Mouse (Mus musculus) lung, adult 2 months (tissue): ENCODE data around the gene Fkbp6. TPM values are rescaled to one million over a fixed set of nuclear protein-coding genes. Genes with fewer than 3 reads are reported as not detected.
"Not testable (repeated sequence)": the region's sequence is repeated elsewhere in the genome, so short reads cannot be mapped to it uniquely, and the experiment has no call there.

Source experiments
- DNase-seq: peaks from one replicate; pipeline ENCODE4 v3.0.0; 2022
- H3K4me1 ChIP-seq: fragments of 200-500 bp; 2 replicates; pipeline ENCODE4 v1.6.1; 2011; ENCODE audit warnings: low read length; ENCODE audit not compliant: control insufficient read depth, insufficient read depth
- H3K4me3 ChIP-seq: fragments of 200-500 bp; replicated peaks from 2 replicates; pipeline ENCODE3; 2011; ENCODE audit warnings: low read depth, mild to moderate bottlenecking, control low read depth, low read length; ENCODE audit errors: extremely low read depth
- CTCF ChIP-seq: fragments of 200-500 bp; IDR thresholded peaks from 2 replicates; pipeline ENCODE4 v1.5.1; 2011; ENCODE audit warnings: mild to moderate bottlenecking, low read length, control low read depth; ENCODE audit not compliant: insufficient read depth
- POLR2A ChIP-seq: fragments of 200-500 bp; IDR thresholded peaks from 2 replicates; pipeline ENCODE4 v1.6.1; 2011; ENCODE audit warnings: low read depth, mild to moderate bottlenecking, control low read depth, low read length, borderline replicate concordance; ENCODE audit errors: extremely low read depth
- WGBS: fragments of 180-500 bp; shearing (Covaris S2); methylation state at CpG from one replicate; pipeline ENCODE4 v1.1.7; 2018; 5-methylcytosine and 5-hydroxymethylcytosine counted together
- polyA plus RNA-seq: library from polyadenylated mRNA; depleted of rRNA; stranded (reverse); fragments of >200 nt; gene quantifications from 2 replicates; pipeline ENCODE4 v1.2.3, GENCODE M21; 2012

The Fkbp6 gene
- polyA plus RNA-seq, 1 experiment, result not detected

DNA sequence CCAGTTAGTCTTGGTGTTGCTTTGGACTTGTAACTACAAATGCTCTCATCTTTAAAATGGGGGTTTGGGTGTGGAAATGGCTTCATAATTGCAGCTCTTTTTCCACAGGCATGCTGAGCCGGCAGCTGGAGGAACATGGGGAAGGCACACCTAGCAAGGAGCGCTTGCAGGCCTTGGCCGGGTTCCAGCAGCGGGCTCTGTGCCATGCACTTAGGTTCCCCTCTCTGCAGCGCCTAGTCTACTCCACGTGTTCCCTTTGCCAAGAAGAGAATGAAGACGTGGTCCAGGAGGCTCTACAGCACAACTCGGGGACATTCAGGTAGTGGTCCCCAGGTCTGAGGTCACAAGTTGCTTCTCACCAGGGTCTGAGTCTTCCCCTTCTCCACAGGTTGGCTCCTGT, 25.3 kb upstream of the Fkbp6 start:
- Histone ChIP-seq H3K4me3 (no peak overlapping the region), H3K4me1 (peaks cover 3% of the 10 kb centered on the region; the same call in 1 of the 2 replicates)
- TF ChIP-seq POLR2A (no peak), CTCF (no peak)
- DNase-seq, result no peak
- 40% methylated on average over 8 of the region's 8 CpGs for WGBS

DNA sequence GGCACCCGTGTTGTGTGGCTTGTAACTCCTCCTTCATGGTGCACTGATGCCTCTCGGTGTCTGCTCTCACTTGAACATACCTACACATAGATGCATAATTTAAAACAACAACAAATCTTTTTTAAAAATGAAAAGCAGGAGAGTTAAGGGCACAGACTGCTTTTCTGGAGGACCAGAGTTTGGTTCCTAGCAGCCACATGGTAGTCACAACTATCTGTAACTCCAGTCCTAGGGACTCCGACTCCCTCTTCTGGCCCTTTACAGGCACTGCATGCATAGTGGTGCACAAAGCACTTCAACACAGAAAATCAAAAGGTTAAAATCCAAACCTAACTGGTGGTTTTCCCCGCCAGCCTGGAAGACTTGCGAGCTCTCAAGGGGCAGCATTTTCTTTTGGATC, 23.8 kb upstream of the Fkbp6 start:
- 98% methylated on average over 5 of the region's 5 CpGs for WGBS
- H3K4me1 ChIP-seq, result peaks cover 3% of the 10 kb centered on the region; the same call in 1 of the 2 replicates
- no peak for DNase-seq
- H3K4me3 ChIP-seq, result no peak overlapping the region
- TF ChIP-seq POLR2A (no peak), CTCF (no peak)

DNA sequence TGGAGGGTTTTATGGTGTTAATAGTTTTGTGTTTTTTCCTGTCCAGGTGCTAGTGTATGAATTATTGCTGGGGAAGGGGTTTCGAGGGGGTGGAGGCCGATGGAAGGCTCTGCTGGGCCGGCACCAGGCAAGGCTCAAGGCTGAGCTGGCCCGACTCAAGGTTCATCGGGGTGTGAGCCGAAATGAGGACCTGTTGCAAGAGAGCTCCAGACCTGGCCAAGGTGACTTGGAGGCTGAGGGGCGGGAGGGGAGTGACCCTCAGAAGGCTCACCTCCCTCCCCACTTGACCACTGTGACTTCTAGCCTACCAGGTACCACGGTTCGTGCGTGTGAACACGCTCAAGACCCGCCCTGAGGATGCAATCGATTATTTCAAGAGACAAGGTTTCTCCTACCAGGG, 21.4 kb upstream of the Fkbp6 start:
- TF ChIP-seq POLR2A, result no peak
- no peak for TF ChIP-seq CTCF
- WGBS, result 93% methylated on average over 13 of the region's 13 CpGs
- peaks cover 3% of the 10 kb centered on the region; the same call in 1 of the 2 replicates for H3K4me1 ChIP-seq
- no peak overlapping the region for H3K4me3 ChIP-seq
- DNase-seq, result no peak

DNA sequence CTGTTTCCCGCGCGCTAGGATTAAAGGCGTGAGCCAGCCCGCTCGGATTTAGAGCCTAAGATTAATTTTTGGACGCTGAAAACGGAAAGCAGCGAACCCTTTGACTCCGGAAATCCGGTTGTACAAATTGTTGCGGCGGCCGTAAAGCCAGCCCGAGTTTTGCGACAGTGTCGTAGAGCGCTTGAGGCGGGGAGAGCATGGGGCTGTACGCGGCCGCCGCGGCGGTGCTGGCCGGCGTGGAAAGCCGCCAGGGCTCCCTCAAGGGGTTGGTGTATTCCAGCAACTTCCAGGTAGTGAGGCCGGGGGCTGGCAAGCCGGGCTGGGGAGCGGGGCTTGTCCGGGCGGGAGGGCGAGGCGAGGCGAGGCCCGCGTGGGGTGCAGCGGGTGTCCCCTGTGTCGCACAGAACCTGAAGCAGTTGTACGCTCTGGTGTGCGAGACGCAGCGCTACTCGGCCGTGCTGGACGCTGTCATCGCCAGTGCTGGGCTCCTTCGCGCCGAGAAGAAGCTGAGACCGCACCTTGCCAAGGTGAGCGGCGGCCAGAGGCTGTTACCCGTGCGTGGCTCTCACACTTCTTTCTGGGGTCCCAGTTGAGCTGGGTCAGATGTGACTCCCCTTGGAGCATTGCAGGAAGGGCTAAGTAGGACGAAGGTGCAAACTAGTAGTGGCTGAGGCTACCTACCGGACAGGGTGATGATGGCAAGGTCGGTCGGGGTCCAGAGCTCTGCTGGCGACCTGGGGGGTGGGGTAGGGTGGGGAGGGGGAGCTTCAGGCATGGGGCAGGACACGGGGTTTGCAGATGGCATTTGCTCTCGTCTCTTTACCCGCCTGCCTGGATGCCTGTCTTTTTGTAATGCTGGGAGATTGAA, 20.2 kb upstream of the Fkbp6 start, which contains the start of gene Nsun5:
TSS of gene Nsun5 (plus strand) at position 167 of the 868 bp plus-strand sequence.
- DNase-seq, result peak; percentile 94
- Histone ChIP-seq H3K4me1 (peaks cover 3% of the 10 kb centered on the region; the same call in 1 of the 2 replicates), H3K4me3 (peak within 1 kb of the TSS; percentile 74)
- TF ChIP-seq POLR2A, result peak; percentile 55; the same call in 1 of the 2 replicates
- TF ChIP-seq CTCF, result no peak
- WGBS, result under 1% methylated on average over 64 of the region's 64 CpGs

DNA sequence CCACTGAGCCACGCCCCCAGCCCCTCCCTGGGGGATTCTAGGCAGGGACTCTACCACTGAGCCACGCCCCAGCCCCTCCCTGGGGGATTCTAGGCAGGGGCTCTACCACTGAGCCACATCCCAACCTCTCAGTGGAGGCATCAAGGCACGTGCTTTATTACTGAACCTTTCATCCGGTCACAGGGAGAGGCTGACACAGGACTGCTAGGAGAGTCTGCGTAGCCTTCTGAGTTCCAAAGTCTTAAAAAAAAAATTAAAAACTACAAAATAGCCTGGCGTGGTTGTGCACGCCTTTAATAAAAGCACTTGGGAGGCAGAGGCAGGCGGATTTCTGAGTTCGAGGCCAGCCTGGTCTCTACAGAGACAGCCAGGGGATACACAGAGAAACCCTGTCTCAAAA, 19.4 kb upstream of the Fkbp6 start:
- not testable (repeated sequence) for DNase-seq, H3K4me1 ChIP-seq, H3K4me3 ChIP-seq
- WGBS, result 60% methylated on average over 9 of the region's 9 CpGs

DNA sequence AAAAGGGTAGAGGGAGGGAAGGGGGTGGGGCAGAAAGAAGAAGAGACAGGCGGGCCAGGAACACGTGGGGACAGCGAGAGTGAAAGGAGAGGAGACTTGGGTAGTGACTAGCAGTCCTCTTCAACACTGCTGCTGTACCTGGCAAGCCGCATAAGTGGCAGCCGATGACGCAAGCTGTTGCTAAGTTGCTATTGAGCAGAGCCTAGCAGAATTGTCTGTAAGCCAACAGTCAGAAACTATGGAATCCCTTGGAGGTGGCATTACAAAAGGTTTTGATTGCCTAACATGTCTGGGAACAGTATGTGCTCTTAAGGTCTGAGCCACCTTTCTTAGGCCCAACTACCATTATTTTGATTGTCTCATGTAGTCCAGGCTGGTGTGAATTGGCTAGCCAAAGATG, 18.5 kb upstream of the Fkbp6 start:
- H3K4me3 ChIP-seq, result no peak overlapping the region
- TF ChIP-seq POLR2A (no peak), CTCF (no peak)
- WGBS, result 75% methylated on average over 6 of the region's 6 CpGs
- no peak for DNase-seq
- H3K4me1 ChIP-seq, result peaks cover 3% of the 10 kb centered on the region; the same call in 1 of the 2 replicates

DNA sequence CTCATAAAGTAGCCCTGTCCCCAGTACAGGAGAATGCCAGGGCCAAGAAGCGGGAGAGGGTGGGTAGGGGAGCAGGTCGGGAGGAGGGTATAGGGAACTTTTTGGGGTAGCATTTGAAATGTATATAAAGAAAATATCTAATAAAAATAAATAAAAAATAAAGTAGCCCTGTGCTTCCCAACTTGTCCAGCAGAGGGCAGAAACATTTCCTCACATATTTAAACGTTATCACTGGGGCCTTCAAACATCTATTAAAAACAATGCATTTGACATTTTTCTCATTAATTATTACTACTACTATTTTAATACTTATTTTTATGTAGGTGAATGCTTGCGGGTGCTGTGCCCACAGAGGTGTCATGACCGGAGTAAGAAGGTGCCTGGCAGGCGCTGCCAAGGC, 18.0 kb upstream of the Fkbp6 start:
- no peak for TF ChIP-seq POLR2A
- TF ChIP-seq CTCF, result no peak
- Histone ChIP-seq H3K4me1 (peaks cover 3% of the 10 kb centered on the region; the same call in 1 of the 2 replicates), H3K4me3 (no peak overlapping the region)
- 50% methylated on average over 6 of the region's 6 CpGs for WGBS
- no peak for DNase-seq

DNA sequence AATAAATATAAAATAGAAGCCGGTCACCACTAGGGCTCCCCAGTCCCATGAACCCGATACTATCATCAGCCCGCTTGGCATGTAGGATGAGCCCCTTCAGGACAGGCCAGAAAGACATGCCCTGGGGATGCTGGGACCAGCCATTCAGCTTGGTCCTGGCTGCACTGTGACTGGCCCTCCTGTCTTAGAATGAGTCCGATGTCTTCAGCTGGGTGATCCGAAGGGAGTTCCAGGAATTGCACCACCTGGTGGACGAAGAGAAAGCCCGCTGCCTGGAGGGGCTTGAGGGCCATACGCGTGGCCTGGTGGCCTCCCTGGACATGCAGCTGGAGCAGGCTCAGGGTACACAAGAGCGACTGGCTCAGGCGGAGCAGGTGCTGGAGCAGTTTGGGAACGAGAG, 13.7 kb upstream of the Fkbp6 start:
- no peak overlapping the region for H3K4me3 ChIP-seq
- peak; percentile 54 for TF ChIP-seq CTCF
- no peak for TF ChIP-seq POLR2A
- 26% methylated on average over 12 of the region's 12 CpGs for WGBS
- no peak for DNase-seq
- H3K4me1 ChIP-seq, result no peaks in the 10 kb centered on the region

DNA sequence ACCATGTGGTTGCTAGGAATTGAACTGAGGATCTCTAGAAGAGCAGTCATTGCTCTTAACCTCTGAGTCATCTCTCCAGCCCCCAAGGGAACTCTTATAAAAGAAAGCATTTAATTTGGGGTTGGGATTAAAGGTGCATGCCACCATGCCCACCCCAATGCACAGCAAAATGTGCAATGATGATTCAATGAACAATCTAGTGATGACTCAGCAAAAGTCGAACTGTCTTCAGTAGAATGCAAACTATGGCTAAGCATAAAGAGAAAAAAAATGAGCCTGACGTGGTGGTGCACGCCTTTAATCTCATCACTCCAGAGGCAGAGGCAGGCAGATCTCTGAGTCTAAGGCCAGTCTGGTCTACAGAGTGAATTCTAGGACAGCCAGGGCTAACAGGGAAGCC, 12.7 kb upstream of the Fkbp6 start:
- 81% methylated on average over 3 of the region's 3 CpGs for WGBS
- H3K4me1 ChIP-seq, result no peaks in the 10 kb centered on the region
- no peak for TF ChIP-seq CTCF
- TF ChIP-seq POLR2A, result no peak
- no peak overlapping the region for H3K4me3 ChIP-seq
- no peak for DNase-seq

DNA sequence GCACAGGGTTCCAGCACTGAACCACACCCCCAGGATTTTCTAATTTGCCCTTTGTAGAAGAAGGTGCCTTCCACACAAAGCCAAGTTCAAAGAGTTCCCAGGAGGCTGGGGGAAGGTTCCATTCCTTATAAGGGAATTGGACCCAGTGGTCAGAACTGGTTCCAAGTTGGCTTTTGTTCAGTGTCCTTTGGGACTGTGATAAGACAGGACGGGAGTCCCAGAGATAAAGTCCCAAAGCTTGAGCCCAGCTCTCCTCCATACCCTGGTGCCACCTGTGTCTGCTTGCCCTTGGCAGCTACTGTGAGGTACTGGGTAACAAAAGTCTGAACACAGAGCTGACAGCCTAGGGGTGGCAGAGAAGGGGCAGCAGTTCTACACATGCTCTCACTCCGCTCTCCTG, 9.9 kb upstream of the Fkbp6 start:
- DNase-seq, result no peak
- WGBS, result 68% methylated on average over 2 of the region's 2 CpGs
- Histone ChIP-seq H3K4me3 (no peak overlapping the region), H3K4me1 (no peaks in the 10 kb centered on the region)
- no peak for TF ChIP-seq POLR2A
